Mouse (Mus musculus) c-Kit-positive CD71-positive TER-119-negative erythroid progenitor cells, embryonic 14.5 days (primary cell): ENCODE measurements around the gene Gm10721.
"Not testable (repeated sequence)": the region's sequence is repeated elsewhere in the genome, so short reads cannot be mapped to it uniquely, and the experiment has no call there.

ENCODE experiments used
- DNase-seq: peaks from one replicate; pipeline ENCODE4 v3.0.0-alpha.2; 2013; ENCODE audit warnings: low read depth

Gm10721 gene

GRCm38 (mm10) chr9:3025653-3026052 is 12.7 kb downstream of the Gm10721 start:
- DNase-seq: not testable (repeated sequence)

DNA sequence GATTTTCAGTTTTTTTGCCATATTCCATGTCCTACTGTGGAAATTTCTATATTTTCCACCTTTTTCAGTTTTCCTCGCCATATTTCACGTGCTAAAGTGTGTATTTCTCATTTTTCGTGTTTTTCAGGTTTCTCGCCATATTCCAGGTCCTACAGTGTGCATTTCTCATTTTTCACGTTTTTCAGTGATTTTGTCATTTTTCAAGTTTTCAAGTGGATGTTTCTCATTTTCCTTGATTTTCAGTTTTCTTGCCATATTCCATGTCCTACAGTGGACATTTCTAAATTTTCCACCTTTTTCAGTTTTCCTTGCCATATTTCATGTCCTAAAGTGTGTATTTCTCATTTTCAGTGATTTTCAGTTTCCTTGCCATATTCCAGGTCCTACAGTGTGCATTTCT is 13.2 kb downstream of the Gm10721 start:
- not testable (repeated sequence) for DNase-seq

DNA sequence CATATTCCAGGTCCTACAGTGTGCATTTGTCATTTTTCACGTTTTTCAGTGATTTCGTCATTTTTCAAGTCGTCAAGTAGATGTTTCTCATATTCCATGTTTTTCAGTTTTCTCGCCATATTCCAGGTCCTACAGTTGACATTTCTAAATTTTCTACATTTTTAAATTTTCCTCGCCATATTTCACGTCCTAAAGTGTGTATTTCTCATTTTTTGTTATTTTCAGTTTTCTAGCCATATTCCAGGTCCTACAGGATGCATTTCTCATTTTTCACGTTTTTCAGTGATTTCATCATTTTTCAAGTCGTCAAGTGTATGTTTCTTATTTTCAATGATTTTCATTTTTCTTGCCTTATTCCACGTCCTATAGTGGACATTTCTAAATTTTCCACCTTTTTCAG is 13.8 kb downstream of the Gm10721 start:
- DNase-seq: not testable (repeated sequence)

DNA sequence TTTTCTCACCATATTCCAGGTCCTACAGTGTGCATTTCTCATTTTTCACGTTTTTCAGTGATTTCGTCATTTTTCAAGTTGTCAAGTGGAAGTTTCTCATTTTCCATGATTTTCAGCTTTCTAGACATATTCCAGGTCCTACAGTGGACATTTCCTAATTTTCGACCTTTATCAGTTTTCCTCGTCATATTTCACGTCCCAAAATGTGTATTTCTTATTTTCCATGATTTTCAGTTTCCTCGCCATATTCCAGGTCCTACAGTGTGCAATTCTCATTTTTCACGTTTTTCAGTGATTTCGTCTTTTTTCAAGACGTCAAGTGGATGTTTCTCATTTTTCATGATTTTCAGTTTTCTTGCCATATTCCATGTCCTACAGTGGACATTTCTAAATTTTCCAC is 14.3 kb downstream of the Gm10721 start:
- not testable (repeated sequence) for DNase-seq

DNA sequence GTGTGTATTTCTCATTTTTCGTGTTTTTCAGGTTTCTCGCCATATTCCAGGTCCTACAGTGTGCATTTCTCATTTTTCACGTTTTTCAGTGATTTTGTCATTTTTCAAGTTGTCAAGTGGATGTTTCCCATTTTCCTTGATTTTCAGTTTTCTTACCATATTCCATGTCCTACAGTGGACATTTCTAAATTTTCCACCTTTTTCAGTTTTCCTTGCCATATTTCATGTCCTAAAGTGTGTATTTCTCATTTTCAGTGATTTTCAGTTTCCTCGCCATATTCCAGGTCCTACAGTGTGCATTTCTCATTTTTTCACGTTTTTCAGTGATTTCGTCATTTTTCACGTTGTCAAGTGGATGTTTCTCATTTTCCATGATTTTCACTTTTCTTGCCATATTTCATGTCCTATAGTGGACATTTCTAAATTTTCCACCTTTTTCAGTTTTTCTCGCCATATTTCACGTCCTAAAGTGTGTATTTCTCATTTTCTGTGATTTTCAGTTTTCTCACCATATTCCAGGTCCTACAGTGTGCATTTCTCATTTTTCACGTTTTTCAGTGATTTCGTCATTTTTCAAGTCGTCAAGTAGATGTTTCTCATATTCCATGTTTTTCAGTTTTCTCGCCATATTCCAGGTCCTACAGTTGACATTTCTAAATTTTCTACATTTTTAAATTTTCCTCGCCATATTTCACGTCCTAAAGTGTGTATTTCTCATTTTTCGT is 16.5 kb downstream of the Gm10721 start:
- not testable (repeated sequence) for DNase-seq

DNA sequence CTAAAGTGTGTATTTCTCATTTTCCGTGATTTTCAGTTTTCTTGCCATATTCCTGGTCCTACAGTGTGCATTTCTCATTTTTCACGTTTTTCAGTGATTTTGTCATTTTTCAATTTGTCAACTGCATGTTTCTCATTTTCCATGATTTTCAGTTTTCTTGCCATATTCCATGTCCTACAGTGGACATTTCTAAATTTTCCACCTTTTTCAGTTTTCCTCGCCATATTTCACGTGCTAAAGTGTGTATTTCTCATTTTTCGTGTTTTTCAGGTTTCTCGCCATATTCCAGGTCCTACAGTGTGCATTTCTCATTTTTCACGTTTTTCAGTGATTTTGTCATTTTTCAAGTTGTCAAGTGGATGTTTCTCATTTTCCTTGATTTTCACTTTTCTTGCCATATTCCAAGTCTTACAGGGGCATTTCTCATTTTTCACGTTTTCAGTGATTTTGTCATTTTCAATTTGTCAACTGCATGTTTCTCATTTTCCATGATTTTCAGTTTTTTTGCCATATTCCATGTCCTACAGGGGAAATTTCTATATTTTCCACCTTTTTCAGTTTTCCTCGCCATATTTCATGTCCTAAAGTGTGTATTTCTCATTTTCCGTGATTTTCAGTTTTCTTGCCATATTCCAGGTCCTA is 17.9 kb downstream of the Gm10721 start:
- DNase-seq: peak; percentile 87

DNA sequence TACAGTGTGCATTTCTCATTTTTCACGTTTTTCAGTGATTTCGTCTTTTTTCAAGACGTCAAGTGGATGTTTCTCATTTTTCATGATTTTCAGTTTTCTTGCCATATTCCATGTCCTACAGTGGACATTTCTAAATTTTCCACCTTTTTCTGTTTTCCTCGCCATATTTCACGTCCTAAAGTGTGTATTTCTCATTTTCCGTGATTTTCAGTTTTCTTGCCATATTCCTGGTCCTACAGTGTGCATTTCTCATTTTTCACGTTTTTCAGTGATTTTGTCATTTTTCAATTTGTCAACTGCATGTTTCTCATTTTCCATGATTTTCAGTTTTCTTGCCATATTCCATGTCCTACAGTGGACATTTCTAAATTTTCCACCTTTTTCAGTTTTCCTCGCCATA is 21.4 kb downstream of the Gm10721 start, which contains the start of gene Gm17535:
TSS of gene Gm17535 (plus strand) at position 301 of the 400 bp plus-strand sequence.
- not testable (repeated sequence) for DNase-seq

- not testable (repeated sequence) for DNase-seq
These were observed 23.6 kb downstream of the Gm10721 start, which contains the start of gene Gm10715 for GRCm38 (mm10) chr9:3036577-3036976. Gene Gm10715 (plus strand): TSS chr9:3036877.

GRCm38 (mm10) chr9:3038161-3038560 is 25.2 kb downstream of the Gm10721 start:
- not testable (repeated sequence) for DNase-seq
